Mouse (Mus musculus): ENCODE measurements around the gene Cfap299. TPM values are rescaled to one million over a fixed set of nuclear protein-coding genes. Genes with fewer than 3 reads are reported as not detected.
"Not testable (repeated sequence)": the region's sequence is repeated elsewhere in the genome, so short reads cannot be mapped to it uniquely, and the experiment has no call there.

Gene Cfap299
- polyA plus RNA-seq, 1 experiment from 2014 or later, result 1.5 TPM

DNA sequence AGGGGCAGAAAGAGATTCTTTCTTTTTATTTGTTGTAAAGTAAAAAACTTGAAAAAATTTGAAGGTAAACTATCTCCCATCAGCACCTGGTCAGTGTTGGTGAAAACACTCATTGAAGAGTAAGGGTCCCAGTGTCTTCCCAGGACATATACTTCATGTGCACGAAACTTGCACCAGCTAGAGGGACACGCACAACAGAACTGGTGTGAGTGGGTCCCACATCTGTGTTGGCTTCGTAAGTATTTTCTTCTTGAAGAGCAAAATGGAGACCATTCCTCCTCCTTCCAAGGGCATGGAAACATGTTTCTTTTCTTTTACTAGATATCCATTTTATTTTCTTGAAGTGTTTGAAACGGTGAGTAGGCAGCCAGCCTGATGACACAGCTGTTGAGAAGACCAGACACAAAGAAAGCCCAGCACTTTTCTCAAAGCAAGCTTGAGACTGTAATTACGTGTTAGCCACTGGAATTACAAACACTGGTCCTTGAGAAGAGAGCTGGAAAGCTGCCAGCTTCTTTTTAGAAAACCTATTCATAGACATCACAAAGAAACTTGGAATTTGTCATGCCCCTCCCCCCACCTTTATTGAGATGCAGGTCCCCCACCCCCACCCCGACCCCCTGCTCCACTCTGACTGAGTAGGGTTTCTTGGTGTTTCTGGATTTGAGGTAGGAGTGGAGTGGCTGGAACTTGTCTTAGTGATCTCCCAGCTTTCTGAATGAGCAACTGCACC lies 237.5 kb downstream of the Cfap299 start:
- H3K36me3 ChIP-seq (ENCODE audit: control insufficient read depth, insufficient read depth, low read length), result no peaks in the 10 kb centered on the region
- H3K4me1 ChIP-seq (ENCODE audit: control insufficient read depth, insufficient read depth, low read length), result peaks cover 11% of the 10 kb centered on the region
- WGBS, result 13% methylated on average over 6 of the region's 6 CpGs
- no peak overlapping the region for H3K9ac ChIP-seq (ENCODE audit: low read length)
- H3K27ac ChIP-seq (ENCODE audit: low read depth, low read length), result peak overlapping the region; percentile 17; the same call in 1 of the 2 replicates
- no peaks in the 10 kb centered on the region for H3K27me3 ChIP-seq (replicated peaks; ENCODE audit: control insufficient read depth, insufficient read depth, low read length)
- peak; percentile 92 for ATAC-seq
- DNase-seq (ENCODE audit: low spot score), result peak; percentile 93
- no peaks in the 10 kb centered on the region for H3K9me3 ChIP-seq (replicated peaks; ENCODE audit: control insufficient read depth, low read length)
- H3K4me3 ChIP-seq (ENCODE audit: low read depth, low read length), result no peak overlapping the region
- H3K4me2 ChIP-seq (ENCODE audit: low read length), result no peak overlapping the region

DNA sequence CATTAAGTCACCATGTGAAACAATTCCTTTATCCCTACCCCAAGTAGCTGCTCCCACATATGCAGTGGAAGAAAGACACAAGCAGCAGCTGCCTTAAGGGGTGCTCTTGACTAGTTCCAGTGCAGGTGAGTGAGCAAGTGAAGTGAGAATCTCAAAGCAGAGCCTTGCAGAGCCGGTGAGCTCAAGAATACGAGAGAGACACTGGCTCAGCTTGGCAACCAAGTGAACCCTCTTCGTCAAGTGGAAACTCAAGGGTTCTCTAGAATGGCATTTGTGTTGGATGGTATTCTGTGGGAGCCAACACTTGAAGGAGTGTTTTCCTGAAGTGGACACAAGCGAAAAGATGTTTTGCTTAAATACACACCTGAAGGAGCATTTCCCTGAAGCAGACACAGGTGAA lies 239.4 kb downstream of the Cfap299 start:
- Histone ChIP-seq H3K27me3 (replicated peaks; ENCODE audit: control insufficient read depth, insufficient read depth, low read length) (no peaks in the 10 kb centered on the region), H3K4me2 (ENCODE audit: low read length) (no peak overlapping the region), H3K4me3 (ENCODE audit: low read depth, low read length) (no peak overlapping the region), H3K36me3 (ENCODE audit: control insufficient read depth, insufficient read depth, low read length) (no peaks in the 10 kb centered on the region), H3K9ac (ENCODE audit: low read length) (no peak overlapping the region), H3K27ac (ENCODE audit: low read depth, low read length) (no peak overlapping the region), H3K9me3 (replicated peaks; ENCODE audit: control insufficient read depth, low read length) (no peaks in the 10 kb centered on the region), H3K4me1 (ENCODE audit: control insufficient read depth, insufficient read depth, low read length) (peaks cover 16% of the 10 kb centered on the region)
- WGBS, result 93% methylated on average over 4 of the region's 4 CpGs
- DNase-seq (ENCODE audit: low spot score) (no peak), ATAC-seq (no peak)

DNA sequence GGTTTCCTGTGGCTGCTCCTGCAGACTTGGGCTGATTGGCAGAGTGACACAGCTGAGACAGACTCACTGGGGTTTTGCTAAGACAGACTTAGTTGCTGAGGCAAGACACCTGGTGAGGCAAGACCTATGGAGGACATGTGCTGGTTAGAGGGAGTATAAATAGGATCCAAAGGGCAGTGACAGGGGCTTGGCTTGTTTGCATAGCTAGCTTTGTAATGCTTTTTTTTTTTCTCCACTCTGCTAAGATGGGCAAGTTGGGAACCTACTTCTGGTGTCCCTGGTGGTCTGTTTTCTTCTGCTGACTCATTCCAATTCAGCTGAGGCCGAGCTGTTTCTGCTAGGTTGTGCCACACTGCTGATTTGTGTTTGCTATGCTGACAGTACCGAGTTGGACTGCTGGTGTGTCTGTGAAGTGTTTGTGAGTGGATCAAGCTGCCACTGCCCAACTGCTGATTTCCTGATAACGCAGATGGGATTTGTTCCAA lies 240.0 kb downstream of the Cfap299 start:
- DNase-seq (ENCODE audit: low spot score) (no peak), ATAC-seq (no peak)
- Histone ChIP-seq H3K9me3 (replicated peaks; ENCODE audit: control insufficient read depth, low read length) (no peaks in the 10 kb centered on the region), H3K4me3 (ENCODE audit: low read depth, low read length) (no peak overlapping the region), H3K36me3 (ENCODE audit: control insufficient read depth, insufficient read depth, low read length) (no peaks in the 10 kb centered on the region), H3K9ac (ENCODE audit: low read length) (no peak overlapping the region), H3K27me3 (replicated peaks; ENCODE audit: control insufficient read depth, insufficient read depth, low read length) (no peaks in the 10 kb centered on the region), H3K4me2 (ENCODE audit: low read length) (no peak overlapping the region), H3K4me1 (ENCODE audit: control insufficient read depth, insufficient read depth, low read length) (peaks cover 11% of the 10 kb centered on the region), H3K27ac (ENCODE audit: low read depth, low read length) (no peak overlapping the region)
- 72% methylated on average over 3 of the region's 3 CpGs for WGBS

- no peaks in the 10 kb centered on the region for H3K36me3 ChIP-seq (ENCODE audit: control insufficient read depth, insufficient read depth, low read length)
- no peak overlapping the region for H3K4me3 ChIP-seq (ENCODE audit: low read depth, low read length)
- no peaks in the 10 kb centered on the region for H3K9me3 ChIP-seq (replicated peaks; ENCODE audit: control insufficient read depth, low read length)
- no peaks in the 10 kb centered on the region for H3K27me3 ChIP-seq (replicated peaks; ENCODE audit: control insufficient read depth, insufficient read depth, low read length)
- 0 out of 2 replicates have a peak overlapping the region, but pooled peaks have one; percentile 9 for H3K27ac ChIP-seq (ENCODE audit: low read depth, low read length)
- peak; percentile 30 for DNase-seq (ENCODE audit: low spot score)
- no peak for ATAC-seq
- peaks cover 16% of the 10 kb centered on the region; the same call in 1 of the 2 replicates for H3K4me1 ChIP-seq (ENCODE audit: control insufficient read depth, insufficient read depth, low read length)
- H3K9ac ChIP-seq (ENCODE audit: low read length), result no peak overlapping the region
- 51% methylated on average over 4 of the region's 4 CpGs for WGBS
- H3K4me2 ChIP-seq (ENCODE audit: low read length), result no peak overlapping the region
These were observed 243.3 kb downstream of the Cfap299 start for GRCm38 (mm10) chr5:98572392-98572791.

GRCm38 (mm10) chr5:98574711-98575470 lies 245.8 kb downstream of the Cfap299 start:
- H3K9ac ChIP-seq (ENCODE audit: low read length), result no peak overlapping the region
- H3K4me1 ChIP-seq (ENCODE audit: control insufficient read depth, insufficient read depth, low read length), result peaks cover 16% of the 10 kb centered on the region; the same call in 1 of the 2 replicates
- WGBS, result 22% methylated on average over 12 of the region's 12 CpGs
- no peaks in the 10 kb centered on the region for H3K27me3 ChIP-seq (replicated peaks; ENCODE audit: control insufficient read depth, insufficient read depth, low read length)
- H3K27ac ChIP-seq (ENCODE audit: low read depth, low read length), result peak overlapping the region; percentile 34; the same call in 1 of the 2 replicates
- ATAC-seq (peak; percentile 80), DNase-seq (ENCODE audit: low spot score) (peak; percentile 84)
- H3K9me3 ChIP-seq (replicated peaks; ENCODE audit: control insufficient read depth, low read length), result no peaks in the 10 kb centered on the region
- no peaks in the 10 kb centered on the region for H3K36me3 ChIP-seq (ENCODE audit: control insufficient read depth, insufficient read depth, low read length)
- H3K4me3 ChIP-seq (ENCODE audit: low read depth, low read length), result no peak overlapping the region
- peak overlapping the region; percentile 5 for H3K4me2 ChIP-seq (ENCODE audit: low read length)

DNA sequence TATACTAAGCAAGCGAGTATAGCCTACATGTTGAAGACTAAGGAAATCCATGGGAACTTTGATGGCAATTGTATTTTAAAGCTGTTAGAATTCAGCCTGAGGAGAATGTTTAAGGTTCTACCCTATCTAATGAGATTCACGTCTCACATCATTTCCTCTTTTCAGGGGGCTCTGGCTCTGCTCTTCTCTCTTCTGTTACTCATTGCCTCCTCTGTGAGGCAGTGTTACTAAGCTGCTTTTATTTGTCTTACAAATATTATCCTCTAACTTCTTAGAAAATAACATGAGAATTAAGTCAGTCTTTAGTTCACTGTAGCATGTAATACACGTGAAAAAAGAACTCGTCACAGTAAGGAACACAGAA lies 246.3 kb downstream of the Cfap299 start:
- 27% methylated on average over 4 of the region's 4 CpGs for WGBS
- H3K36me3 ChIP-seq (ENCODE audit: control insufficient read depth, insufficient read depth, low read length), result no peaks in the 10 kb centered on the region
- no peak overlapping the region for H3K9ac ChIP-seq (ENCODE audit: low read length)
- H3K27ac ChIP-seq (ENCODE audit: low read depth, low read length), result peak overlapping the region; percentile 34; the same call in 1 of the 2 replicates
- DNase-seq (ENCODE audit: low spot score), result no peak
- no peak overlapping the region for H3K4me3 ChIP-seq (ENCODE audit: low read depth, low read length)
- no peak overlapping the region for H3K4me2 ChIP-seq (ENCODE audit: low read length)
- no peaks in the 10 kb centered on the region for H3K27me3 ChIP-seq (replicated peaks; ENCODE audit: control insufficient read depth, insufficient read depth, low read length)
- no peaks in the 10 kb centered on the region for H3K9me3 ChIP-seq (replicated peaks; ENCODE audit: control insufficient read depth, low read length)
- ATAC-seq, result peak; percentile 67
- peaks cover 16% of the 10 kb centered on the region; the same call in 1 of the 2 replicates for H3K4me1 ChIP-seq (ENCODE audit: control insufficient read depth, insufficient read depth, low read length)

GRCm38 (mm10) chr5:98576538-98576937 lies 247.4 kb downstream of the Cfap299 start:
- not testable (repeated sequence) for H3K4me3 ChIP-seq (ENCODE audit: low read depth, low read length); H3K4me2 ChIP-seq (ENCODE audit: low read length); ATAC-seq; DNase-seq (ENCODE audit: low spot score); H3K27me3 ChIP-seq (replicated peaks; ENCODE audit: control insufficient read depth, insufficient read depth, low read length); H3K27ac ChIP-seq (ENCODE audit: low read depth, low read length); H3K9ac ChIP-seq (ENCODE audit: low read length); H3K36me3 ChIP-seq (ENCODE audit: control insufficient read depth, insufficient read depth, low read length); H3K9me3 ChIP-seq (replicated peaks; ENCODE audit: control insufficient read depth, low read length)
- H3K4me1 ChIP-seq (ENCODE audit: control insufficient read depth, insufficient read depth, low read length), result peaks cover 16% of the 10 kb centered on the region; the same call in 1 of the 2 replicates
- 95% methylated on average over 6 of the region's 6 CpGs for WGBS

DNA sequence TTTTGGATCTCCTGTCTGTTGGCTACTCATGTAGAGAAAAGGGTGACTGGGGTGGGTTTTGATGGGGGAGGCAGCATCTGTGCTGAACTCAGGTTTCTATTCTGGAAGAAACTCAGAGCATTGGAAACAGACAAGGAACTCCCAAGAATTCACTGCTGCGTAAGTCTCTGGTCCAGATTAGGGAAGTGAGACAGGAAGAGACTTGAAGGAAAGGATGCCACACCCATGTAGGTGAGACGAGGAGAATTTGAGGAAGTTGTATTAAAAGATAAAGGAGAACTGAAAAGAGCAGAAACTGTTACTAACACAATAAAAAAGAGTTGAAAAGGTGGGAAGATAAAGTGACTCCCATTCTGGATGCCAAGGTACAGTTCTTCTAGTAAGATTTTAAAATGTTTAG lies 249.3 kb downstream of the Cfap299 start:
- no peak overlapping the region for H3K9ac ChIP-seq (ENCODE audit: low read length)
- no peak overlapping the region for H3K4me2 ChIP-seq (ENCODE audit: low read length)
- no peak overlapping the region for H3K4me3 ChIP-seq (ENCODE audit: low read depth, low read length)
- DNase-seq (ENCODE audit: low spot score) (no peak), ATAC-seq (no peak)
- H3K27me3 ChIP-seq (replicated peaks; ENCODE audit: control insufficient read depth, insufficient read depth, low read length), result no peaks in the 10 kb centered on the region
- H3K4me1 ChIP-seq (ENCODE audit: control insufficient read depth, insufficient read depth, low read length), result peaks cover 12% of the 10 kb centered on the region; the same call in 1 of the 2 replicates
- 83% methylated on average over 2 of the region's 2 CpGs for WGBS
- H3K9me3 ChIP-seq (replicated peaks; ENCODE audit: control insufficient read depth, low read length), result no peaks in the 10 kb centered on the region
- no peaks in the 10 kb centered on the region for H3K36me3 ChIP-seq (ENCODE audit: control insufficient read depth, insufficient read depth, low read length)
- no peak overlapping the region for H3K27ac ChIP-seq (ENCODE audit: low read depth, low read length)
